ENCODE assay signal across 8 mouse cellular contexts in the genomic region with DNA sequence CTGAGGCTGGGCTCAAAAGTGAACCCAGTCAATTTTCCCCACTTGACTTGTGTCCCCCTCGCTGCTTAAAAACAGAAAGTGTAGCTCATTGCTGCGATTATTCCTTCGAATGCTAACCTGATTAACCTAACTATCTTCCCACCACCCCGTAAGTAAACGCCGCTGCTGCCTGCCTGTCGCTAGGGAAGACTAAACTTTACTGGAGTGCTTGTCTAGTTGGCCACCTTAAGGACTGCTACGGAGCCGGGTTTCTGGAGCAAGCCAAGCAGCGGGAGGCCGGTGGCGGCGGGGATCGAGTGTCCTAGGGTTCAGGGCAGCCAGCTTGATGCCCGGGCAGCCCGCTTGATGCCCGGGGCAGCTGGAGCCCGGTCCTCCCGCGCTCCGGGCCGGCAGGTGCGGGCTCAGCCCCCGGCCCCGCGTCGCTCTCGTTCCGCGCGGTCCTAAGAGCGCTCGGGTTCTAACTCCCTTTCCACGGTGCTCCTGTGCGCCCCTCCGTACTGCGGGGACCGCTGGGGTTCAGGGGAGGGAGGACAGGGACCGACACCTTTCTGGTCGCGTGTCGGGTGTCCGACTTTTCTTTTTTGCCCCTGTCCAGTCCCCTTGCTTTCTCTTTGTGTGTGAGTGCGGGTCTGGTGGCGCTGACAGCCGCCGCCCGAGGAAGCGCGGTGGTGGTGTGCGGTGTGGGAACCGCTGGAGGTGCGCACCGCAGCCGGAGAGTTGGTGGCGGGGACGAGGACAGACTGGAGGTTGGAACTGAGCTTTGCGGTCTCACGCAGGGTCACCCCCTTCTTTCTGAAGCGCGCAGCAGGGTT. TPM values are rescaled to one million over a fixed set of nuclear protein-coding genes. Genes with fewer than 3 reads are reported as not detected.
DNase-seq lines count a peak whose midpoint lies in the region; ATAC-seq and TF ChIP-seq lines count a peak whose summit lies in the region.

No protein-coding gene starts in this region.

- H3K9me3 ChIP-seq in forebrain, embryonic 11.5 days (ENCODE audit: control insufficient read depth, low read length): no peaks in the 10 kb centered on the region
- no peaks in the 10 kb centered on the region for H3K9me3 ChIP-seq in midbrain, embryonic 15.5 days

- TF ChIP-seq CTCF in bone marrow macrophage, adult 2 months (IDR thresholded peaks at IDR 0.05; ENCODE audit: low read depth, low read length): no peak

- intact Hi-C loops in heart, postnatal 36 days (cut with DNase I): loop anchor here (5.0 kb wide), 1 partner anchor 727 kb away; no protein-coding TSS in a partner anchor

- peaks cover 72% of the 10 kb centered on the region for H3K27me3 ChIP-seq in forebrain, embryonic 11.5 days (ENCODE audit: control insufficient read depth, insufficient read depth, low read length)
- peaks cover 36% of the 10 kb centered on the region for H3K27me3 ChIP-seq in midbrain, embryonic 15.5 days (replicated peaks)

- H3K4me1 ChIP-seq in bone marrow macrophage, adult 2 months (ENCODE audit: control insufficient read depth, insufficient read depth, low read length): peaks cover 3% of the 10 kb centered on the region; the same call in 1 of the 2 replicates
- H3K4me1 ChIP-seq in forebrain, embryonic 11.5 days (replicated peaks; ENCODE audit: control insufficient read depth, insufficient read depth, low read length): peaks cover 18% of the 10 kb centered on the region
- H3K4me1 ChIP-seq in midbrain, embryonic 15.5 days: peaks cover 47% of the 10 kb centered on the region

- WGBS in forebrain, embryonic 11.5 days: under 1% methylated on average over 60 of the region's 61 CpGs
- WGBS in midbrain, embryonic 15.5 days: under 1% methylated on average over 61 of the region's 61 CpGs

- peak overlapping the region; percentile 53 for H3K9ac ChIP-seq in forebrain, embryonic 11.5 days (ENCODE audit: low read length)
- H3K9ac ChIP-seq in midbrain, embryonic 15.5 days: peak overlapping the region; percentile 73

- peak overlapping the region; percentile 93 for H3K4me2 ChIP-seq in forebrain, embryonic 11.5 days (ENCODE audit: low read depth, low read length, severe bottlenecking)
- peak overlapping the region; percentile 97 for H3K4me2 ChIP-seq in midbrain, embryonic 15.5 days

- H3K4me3 ChIP-seq in bone marrow macrophage, adult 2 months (ENCODE audit: insufficient read depth, low read length): peak overlapping the region; percentile 50
- H3K4me3 ChIP-seq in forebrain, embryonic 11.5 days (ENCODE audit: low read depth, low read length): peak overlapping the region; percentile 49
- peak overlapping the region; percentile 84 for H3K4me3 ChIP-seq in midbrain, embryonic 15.5 days

- ATAC-seq in CD4-positive, CD25-positive, alpha-beta regulatory T cell, adult 4 months: no peak
- ATAC-seq in forebrain, embryonic 11.5 days (replicated peaks; ENCODE audit: low FRiP score): peak; percentile 15; the same call in 1 of the 2 replicates
- ATAC-seq in midbrain, embryonic 15.5 days (replicated peaks): peak; percentile 65

- H3K27ac ChIP-seq in bone marrow macrophage, adult 2 months (ENCODE audit: insufficient read depth, low read depth, low read length): no peak overlapping the region
- no peak overlapping the region for H3K27ac ChIP-seq in forebrain, embryonic 11.5 days (ENCODE audit: low read depth, low read length)
- peak overlapping the region; percentile 85 for H3K27ac ChIP-seq in midbrain, embryonic 15.5 days

- no peak for TF ChIP-seq POLR2A in bone marrow macrophage, adult 2 months (IDR thresholded peaks at IDR 0.05; ENCODE audit: borderline replicate concordance, low read depth, low read length)

- peak; percentile 31 for DNase-seq in CD4-positive, CD25-positive, alpha-beta regulatory T cell, adult 2 months (ENCODE audit: low read depth, low spot score)
- peak; percentile 73 for DNase-seq in forebrain, embryonic 11.5 days (ENCODE audit: low spot score)
- peak; percentile 20 to 56 for DNase-seq in heart, postnatal 36 days
- DNase-seq in layer of hippocampus, postnatal 36 days: peak; percentile 63 to 65
- peak; percentile 11 for DNase-seq in thymus, postnatal 25 days

- H3K36me3 ChIP-seq in forebrain, embryonic 11.5 days (ENCODE audit: control insufficient read depth, insufficient read depth, low read length): no peaks in the 10 kb centered on the region
- no peaks in the 10 kb centered on the region for H3K36me3 ChIP-seq in midbrain, embryonic 15.5 days (replicated peaks)

RNA-seq across cellular contexts. Expression of a gene that starts 4.5 kb away (rescaled TPM):
- not detected for polyA plus RNA-seq in CD4-positive, CD25-positive, alpha-beta regulatory T cell, adult 4 months (2017; shearing (Covaris generic))
- polyA plus RNA-seq in bone marrow macrophage, adult 2 months (2012; ENCODE audit: insufficient read depth, insufficient read length, missing spikeins): not detected in 2 replicates
- polyA plus RNA-seq in forebrain, embryonic 11.5 days (2014; fragmentation: Nextera tagmentation; extraction: Ambion mirVana): 1.4 and 2.2 TPM in 2 replicates
- total RNA-seq in heart, postnatal 36 days (2021): 10 to 100 TPM in 1 of 2 experiments, 1 to 10 TPM in 1; 8.4 to 12.1 TPM
- total RNA-seq in layer of hippocampus, postnatal 36 days (2021): 10 to 100 TPM; 17.1 to 19.2 TPM
- 20.8 and 21.0 TPM in 2 replicates for polyA plus RNA-seq in midbrain, embryonic 15.5 days (2015; fragmentation: Nextera tagmentation; extraction: Ambion mirVana)

Comparison
In these comparisons a context has a peak if more than half of its experiments do, and no peak if none do; other contexts are left out.
1. DNase-seq: peak in every context shown above with its lines; median percentile 73 in forebrain, embryonic 11.5 days; 64 in layer of hippocampus, postnatal 36 days; 38 in heart, postnatal 36 days; 31 in CD4-positive, CD25-positive, alpha-beta regulatory T cell, adult 2 months; 11 in thymus, postnatal 25 days.